Mouse (Mus musculus): Measurements from ENCODE around the gene Sphk1.

Sphk1 gene

GRCm38 (mm10) chr11:116508689-116509088 lies 22.0 kb upstream of the Sphk1 start:
- DNase-seq: no peak

DNA sequence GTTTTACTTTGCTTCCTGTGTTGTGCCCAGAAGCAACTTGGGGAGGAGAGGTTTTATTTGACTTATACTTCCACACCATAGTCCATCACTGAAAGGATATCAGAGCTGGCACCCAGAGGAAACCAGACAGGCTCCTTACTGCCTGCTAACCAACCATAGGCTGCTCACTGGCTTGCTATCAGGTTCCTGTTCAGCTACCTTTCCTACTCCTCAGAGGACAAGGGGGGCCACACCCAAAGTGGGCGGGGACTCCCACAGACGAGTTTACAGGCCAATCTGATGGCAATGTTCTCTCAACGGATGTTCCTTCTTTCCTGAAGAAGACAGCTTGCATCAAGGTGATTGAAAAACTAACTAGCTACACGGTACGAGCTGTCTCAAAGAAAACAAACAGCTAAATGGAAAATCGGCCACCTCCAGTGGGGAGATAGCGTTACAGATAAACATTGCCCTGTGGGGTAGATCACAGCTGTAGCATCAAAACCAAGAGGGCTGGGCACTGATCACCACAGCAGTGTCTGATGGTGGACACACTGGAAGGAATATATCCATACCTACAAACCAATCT lies 19.3 kb upstream of the Sphk1 start:
- DNase-seq: no peak

- DNase-seq: no peak
Measured at GRCm38 (mm10) chr11:116512154-116512553, 18.6 kb upstream of the Sphk1 start.

DNA sequence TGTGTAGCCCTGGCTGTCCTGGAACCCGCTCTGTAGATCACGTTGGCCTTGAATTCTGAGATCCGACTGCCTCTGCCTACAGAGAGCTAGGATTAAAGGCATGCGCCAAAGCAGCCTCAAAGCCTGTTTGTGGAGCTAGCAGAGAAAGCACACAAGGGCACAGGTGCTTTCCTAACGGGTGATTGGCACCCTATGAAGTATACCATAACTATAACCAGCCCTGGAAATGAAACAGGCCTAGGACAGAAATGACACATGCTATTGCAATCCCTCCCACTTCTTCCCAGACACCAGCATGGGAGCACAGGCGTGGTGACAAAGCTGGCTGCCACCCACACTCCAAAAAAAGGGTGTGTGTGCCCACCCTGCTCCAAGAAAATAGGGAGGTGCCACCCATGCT lies 17.7 kb upstream of the Sphk1 start:
- DNase-seq: no peak

DNA sequence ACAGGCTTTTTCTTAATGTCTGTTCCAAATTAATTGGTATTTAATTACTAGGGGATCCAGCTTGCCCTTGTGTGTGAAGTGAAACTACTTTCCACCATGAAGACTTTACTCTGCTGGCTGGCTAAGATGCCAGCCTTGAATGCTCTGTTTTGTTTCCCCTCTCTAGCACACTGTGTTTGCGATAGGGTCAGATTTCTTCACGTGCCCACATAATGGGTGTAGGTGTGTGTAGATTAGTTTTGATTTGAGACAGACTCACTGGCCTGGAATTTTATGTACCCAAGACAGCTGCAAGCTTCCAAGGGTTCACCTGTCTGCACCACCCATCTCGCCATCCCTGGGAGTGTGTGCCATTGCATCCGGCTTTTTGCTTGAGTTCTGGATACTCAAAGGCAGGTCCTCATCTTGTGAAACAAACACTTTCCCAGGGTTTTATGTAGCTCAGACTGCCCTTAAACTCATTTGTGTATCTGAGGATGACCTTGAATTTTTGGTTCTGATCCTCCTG lies 17.1 kb upstream of the Sphk1 start:
- no peak for DNase-seq

- no peak for DNase-seq
Measured at GRCm38 (mm10) chr11:116515330-116516020, 15.2 kb upstream of the Sphk1 start.

DNA sequence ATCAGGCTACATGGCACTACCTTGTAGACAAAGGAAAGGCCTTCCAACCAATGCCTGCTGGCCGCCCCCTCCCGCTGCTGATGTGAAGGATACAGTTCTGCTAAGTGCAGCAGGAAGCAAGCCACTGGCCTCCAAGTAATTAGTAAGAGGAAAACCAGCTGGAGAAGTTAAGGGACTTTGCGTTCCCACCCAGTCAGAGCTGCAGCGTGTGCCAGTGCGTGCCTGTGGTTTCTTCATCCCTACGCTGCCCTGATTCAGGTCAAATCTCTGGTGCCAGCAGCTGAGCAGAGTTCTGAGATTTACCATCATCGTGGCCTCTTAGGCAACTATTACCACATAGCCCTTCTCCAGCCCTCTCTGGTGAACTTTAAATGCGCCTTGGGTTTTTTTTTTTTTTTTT lies 12.2 kb upstream of the Sphk1 start:
- DNase-seq: no peak

- no peak for DNase-seq
Measured at GRCm38 (mm10) chr11:116521143-116521542, 9.6 kb upstream of the Sphk1 start.

DNA sequence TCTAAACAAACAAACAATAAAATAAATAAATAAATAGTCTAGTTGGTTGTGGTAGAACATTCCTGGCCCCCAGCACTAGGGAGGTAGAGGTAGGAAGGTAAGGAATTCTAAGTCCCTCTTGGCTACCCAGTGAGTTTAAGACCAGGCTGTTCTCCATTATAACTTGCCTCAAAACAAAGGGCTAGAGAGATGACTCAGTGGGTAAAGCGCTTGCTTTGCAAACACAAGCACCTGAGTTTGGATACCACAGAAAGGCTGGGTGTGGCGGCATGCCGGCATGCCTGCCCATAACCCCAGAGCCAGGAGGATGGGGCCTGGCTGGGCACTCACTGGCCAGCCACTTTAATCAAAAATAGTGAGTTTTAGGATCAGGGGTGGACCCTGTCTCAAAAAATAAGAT lies 8.7 kb upstream of the Sphk1 start:
- DNase-seq: no peak

DNA sequence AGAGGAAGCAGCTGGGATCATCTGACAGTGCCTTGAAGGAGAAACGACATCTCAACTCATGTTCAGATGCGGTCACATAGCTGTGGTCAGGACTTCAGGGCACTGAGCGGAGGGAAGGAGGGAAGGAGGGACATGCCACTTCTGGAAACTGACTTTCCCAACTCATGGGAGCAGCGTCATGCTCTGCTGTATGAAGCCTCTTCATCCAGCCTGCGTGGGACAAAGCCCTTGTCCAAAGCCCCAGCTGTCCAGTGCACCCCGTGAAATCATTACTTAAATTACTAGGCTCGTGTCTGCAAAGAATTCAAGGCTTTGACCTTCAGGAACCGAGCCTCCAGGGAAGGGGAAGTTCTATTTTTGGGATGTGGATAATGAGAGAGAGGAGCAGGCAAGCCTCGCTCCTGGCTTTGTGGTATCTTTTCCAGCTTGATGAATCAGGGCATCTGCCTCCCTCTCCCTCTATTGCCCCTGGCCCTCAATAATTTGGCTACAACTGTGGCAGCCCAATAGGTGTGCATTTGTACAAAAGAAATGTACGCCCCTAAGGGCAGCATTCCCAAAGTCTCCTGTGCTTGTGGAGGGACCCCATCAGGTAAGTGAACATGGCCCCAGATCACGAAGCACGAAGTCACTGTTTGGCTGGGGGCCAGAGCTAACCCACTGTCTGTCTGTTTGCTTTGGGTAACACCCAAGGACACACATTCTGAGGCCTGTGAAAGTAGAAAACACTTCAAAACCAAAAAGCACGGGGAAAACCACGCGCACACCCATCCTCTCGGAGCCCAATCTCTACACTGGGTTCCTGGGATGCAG lies 7.6 kb upstream of the Sphk1 start:
- DNase-seq: no peak

DNA sequence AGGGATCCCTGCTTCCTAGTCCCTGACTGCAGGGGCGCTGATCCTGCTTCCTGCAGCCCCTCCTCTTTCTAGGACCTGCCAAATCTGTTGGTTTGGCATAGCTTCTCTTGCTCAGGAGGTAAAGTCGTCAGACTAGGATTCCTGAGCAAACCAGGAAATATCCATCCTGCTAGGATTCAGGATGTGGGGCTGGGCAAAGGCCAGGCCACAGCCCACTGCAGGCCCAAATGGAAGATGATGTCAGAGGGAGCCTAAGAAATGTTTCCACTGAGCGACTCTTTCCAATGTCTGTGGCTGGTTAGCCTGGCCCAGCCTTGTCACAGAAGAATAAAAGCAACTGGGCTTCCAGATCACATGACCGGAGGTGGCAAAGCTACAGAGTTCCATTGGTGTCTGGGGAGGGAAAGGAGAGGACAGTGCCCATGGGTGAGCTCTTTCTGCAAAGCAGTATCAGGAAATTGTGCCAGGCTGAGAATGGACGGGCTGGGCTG lies 7.0 kb upstream of the Sphk1 start:
- no peak for DNase-seq

- no peak for DNase-seq
Measured at GRCm38 (mm10) chr11:116528636-116529320, 1.9 kb upstream of the Sphk1 start.

- no peak for DNase-seq
Measured at GRCm38 (mm10) chr11:116531371-116532191, 856 bp downstream of the Sphk1 start.

GRCm38 (mm10) chr11:116532262-116532809 lies 1.6 kb downstream of the Sphk1 start:
- DNase-seq: no peak

- peak; percentile 46 for DNase-seq
Measured at GRCm38 (mm10) chr11:116532810-116533338, 2.1 kb downstream of the Sphk1 start.

DNA sequence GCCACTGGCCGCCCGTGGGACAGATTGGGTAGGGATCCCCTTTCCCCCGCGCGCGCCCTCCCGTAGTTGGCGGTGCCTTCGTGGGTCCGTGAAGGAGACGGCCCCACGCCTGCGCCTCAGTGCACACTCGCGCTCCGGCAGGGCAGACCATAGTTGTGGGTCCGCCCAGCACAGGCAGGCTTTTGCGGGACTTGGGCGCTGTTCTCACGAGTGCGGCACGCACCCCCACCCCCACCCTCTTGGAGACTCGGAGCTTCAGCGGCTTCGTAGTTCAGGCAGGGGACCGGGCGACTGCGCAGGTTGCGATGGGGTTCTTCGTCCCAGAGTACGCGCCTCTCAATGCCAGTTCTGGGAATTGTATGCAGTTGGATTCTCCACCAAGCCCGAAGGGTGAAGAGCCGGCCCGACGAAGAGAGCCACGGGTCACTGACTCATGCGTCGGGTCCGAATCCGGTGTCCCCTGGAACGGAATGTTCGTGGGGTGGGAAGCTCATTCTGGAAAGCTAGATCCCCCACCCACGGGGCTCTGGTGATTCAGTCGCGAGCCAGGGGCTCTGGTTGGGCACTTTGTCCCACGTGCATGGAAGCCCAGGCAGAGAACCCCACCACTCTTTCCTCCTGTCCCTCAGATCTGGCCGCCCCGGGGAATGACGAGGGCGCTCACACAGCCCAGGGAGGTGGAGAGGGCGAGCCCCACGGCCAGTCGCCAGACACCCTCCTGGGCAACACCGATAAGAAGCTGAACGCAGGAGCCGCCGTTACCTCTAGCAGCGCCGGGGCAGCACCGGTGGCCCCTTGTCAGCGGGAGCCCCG lies 2.8 kb downstream of the Sphk1 start:
- no peak for DNase-seq

- DNase-seq: peak; percentile 74
Measured at GRCm38 (mm10) chr11:116534154-116534865, 3.6 kb downstream of the Sphk1 start.

DNA sequence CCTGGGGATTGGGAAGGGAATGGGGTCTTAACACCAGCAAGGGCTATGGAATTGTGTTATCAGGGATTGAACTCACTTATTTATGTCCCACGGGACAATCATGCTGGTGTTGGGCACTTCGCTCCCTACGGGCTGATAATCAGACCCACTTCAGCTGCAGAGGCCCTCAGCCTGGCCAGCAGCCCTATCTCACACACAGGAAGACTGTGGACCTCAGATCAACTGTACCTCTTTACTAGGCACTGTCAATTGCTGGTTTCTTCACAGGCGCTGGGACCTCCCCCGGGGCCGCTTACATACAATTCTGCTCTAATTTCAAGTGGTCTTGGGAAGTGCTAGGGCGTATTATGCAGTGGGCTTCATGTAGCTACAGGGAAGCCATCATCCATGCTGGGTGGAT lies 6.0 kb downstream of the Sphk1 start:
- DNase-seq: no peak

DNA sequence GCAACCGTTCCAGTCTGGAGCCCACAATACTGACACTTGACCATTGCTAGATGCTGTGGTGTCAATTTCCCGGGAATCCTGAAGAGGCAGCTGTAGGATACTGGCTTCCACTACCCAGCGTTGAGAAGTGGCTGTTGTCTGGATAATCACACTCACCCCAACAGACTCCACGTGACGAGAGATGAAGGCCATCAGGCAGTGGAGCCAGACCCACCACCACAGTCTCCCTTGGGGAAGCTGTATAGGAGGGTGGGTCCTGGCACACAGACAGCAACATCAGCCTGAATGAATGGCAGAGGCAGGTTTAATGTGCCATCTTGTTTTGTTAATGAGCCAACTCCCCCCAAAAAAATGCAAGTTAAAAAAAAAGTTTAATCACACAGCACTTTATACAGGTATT lies 6.7 kb downstream of the Sphk1 start:
- DNase-seq: no peak

DNA sequence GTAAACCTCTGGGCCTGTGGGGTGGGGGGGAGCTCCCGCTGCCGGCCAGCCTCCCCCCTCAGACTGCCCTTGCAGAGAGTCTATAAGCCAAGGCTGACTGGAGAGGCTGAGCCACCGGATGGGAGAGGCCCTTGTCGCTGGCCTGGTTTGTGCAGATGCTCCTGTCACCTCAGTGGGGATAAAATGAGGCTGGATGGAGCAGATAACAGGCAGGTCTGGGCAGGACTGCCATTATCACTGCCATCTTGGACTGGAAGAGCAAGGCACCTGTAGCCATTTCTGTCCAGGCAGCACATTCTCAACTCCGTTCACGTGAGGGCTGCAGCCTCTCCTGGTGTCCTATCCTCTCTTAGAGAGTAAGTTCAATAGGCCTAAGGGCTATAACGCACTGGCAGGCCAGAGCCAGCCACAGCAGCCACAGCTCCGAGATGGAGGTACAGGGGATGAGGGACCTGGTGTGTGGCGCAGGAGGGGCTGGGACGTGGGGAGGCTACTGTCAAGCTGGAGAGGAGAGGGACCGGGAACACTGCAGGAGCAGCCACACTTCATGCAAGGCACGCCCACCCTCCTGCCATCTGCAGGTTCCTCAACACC lies 7.5 kb downstream of the Sphk1 start:
- no peak for DNase-seq
